Mouse (Mus musculus) forebrain, embryonic 13.5 days (tissue): Measurements from ENCODE around the gene Tgif2lx2. TPM values are rescaled to one million over a fixed set of nuclear protein-coding genes. Genes with fewer than 3 reads are reported as not detected.
"Not testable (repeated sequence)": the region's sequence is repeated elsewhere in the genome, so short reads cannot be mapped to it uniquely, and the experiment has no call there.

Experiments used
- ATAC-seq: fragments of 200-750 bp; cut with Nextera tagmentation; 2 replicates; pipeline ENCODE4 v1.8.0; 2017
- H3K27ac ChIP-seq: fragments of 300-500 bp; sonication (generic); 2 replicates; pipeline ENCODE4 v1.5.1; 2015; ENCODE audit warnings: inconsistent platforms, mild to moderate bottlenecking, moderate library complexity
- H3K27me3 ChIP-seq: fragments of 300-500 bp; sonication (generic); 2 replicates; pipeline ENCODE4 v1.6.1; 2015; ENCODE audit warnings: mild to moderate bottlenecking, inconsistent platforms
- H3K36me3 ChIP-seq: fragments of 300-500 bp; sonication (generic); 2 replicates; pipeline ENCODE4 v1.6.1; 2015; ENCODE audit warnings: mild to moderate bottlenecking, inconsistent platforms; ENCODE audit not compliant: poor library complexity, severe bottlenecking
- H3K4me1 ChIP-seq: fragments of 300-500 bp; sonication (generic); 2 replicates; pipeline ENCODE4 v1.6.1; 2015; ENCODE audit warnings: inconsistent platforms
- H3K4me2 ChIP-seq: fragments of 300-500 bp; sonication (generic); 2 replicates; pipeline ENCODE4 v1.6.1; 2015; ENCODE audit warnings: inconsistent platforms, mild to moderate bottlenecking, moderate library complexity
- H3K4me3 ChIP-seq: fragments of 300-500 bp; sonication (generic); 2 replicates; pipeline ENCODE4 v1.5.1; 2015; ENCODE audit warnings: mild to moderate bottlenecking, inconsistent platforms
- H3K9ac ChIP-seq: fragments of 300-500 bp; sonication (generic); 2 replicates; pipeline ENCODE4 v1.6.1; 2015; ENCODE audit warnings: mild to moderate bottlenecking, inconsistent platforms
- H3K9me3 ChIP-seq: fragments of 300-500 bp; sonication (generic); replicated peaks from 2 replicates; pipeline ENCODE4 v1.6.1; 2016; ENCODE audit warnings: inconsistent platforms
- WGBS: fragments of 180-500 bp; shearing (Covaris S2); methylation state at CpG from one replicate; pipeline ENCODE4 v1.1.7; 2015; 5-methylcytosine and 5-hydroxymethylcytosine counted together
- polyA plus RNA-seq: library from polyadenylated mRNA; unstranded; fragments of >200 nt; fragmentation: Nextera tagmentation; extraction: Ambion mirVana; gene quantifications from 2 replicates; pipeline ENCODE4 v1.2.1, GENCODE M21; 2015

Gene Tgif2lx2
- polyA plus RNA-seq, result not detected in 2 replicates

DNA sequence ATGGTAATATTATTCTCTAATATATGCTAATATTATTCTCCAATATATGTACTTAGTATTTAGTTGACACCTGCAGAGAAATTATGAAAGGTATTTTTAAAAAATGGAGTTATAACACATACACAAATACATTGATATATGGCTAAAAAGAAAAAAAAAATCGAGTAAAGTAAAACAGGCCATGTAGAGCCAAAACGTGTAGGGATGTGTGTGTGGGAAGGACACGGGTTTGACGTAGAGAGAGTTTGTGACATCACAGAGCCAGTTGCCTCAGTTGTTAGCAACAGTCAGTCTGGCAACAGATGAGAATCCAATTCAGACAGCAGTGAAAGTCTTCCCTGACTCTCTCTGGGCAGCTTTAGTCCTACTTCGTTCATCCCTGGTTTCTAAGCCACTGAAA, at the start of gene Tgif2lx2:
Gene Tgif2lx2 (plus strand): TSS at position 301 of the 400 bp plus-strand sequence.
- not testable (repeated sequence) for H3K9me3 ChIP-seq, H3K27me3 ChIP-seq, H3K4me1 ChIP-seq, H3K4me3 ChIP-seq, H3K9ac ChIP-seq, H3K36me3 ChIP-seq, ATAC-seq, H3K4me2 ChIP-seq, H3K27ac ChIP-seq
- no CpG with 5 or more reads among the region's 5 CpGs for WGBS

Other genes starting within 250 kb of the Tgif2lx2 start
- not detected in 2 replicates for gene Tgif2lx1, start 53.5 kb downstream of the Tgif2lx2 start, polyA plus RNA-seq